Mouse (Mus musculus) 3T3-L1 (cell line): ENCODE data around the gene Gucy1a1.
"Not testable (repeated sequence)": the region's sequence is repeated elsewhere in the genome, so short reads cannot be mapped to it uniquely, and the experiment has no call there.

ENCODE experiments used
- DNase-seq: peaks from one replicate; pipeline ENCODE4 v3.0.0-alpha.2; 2015; ENCODE audit warnings: low read depth, low spot score

The Gucy1a1 gene

DNA sequence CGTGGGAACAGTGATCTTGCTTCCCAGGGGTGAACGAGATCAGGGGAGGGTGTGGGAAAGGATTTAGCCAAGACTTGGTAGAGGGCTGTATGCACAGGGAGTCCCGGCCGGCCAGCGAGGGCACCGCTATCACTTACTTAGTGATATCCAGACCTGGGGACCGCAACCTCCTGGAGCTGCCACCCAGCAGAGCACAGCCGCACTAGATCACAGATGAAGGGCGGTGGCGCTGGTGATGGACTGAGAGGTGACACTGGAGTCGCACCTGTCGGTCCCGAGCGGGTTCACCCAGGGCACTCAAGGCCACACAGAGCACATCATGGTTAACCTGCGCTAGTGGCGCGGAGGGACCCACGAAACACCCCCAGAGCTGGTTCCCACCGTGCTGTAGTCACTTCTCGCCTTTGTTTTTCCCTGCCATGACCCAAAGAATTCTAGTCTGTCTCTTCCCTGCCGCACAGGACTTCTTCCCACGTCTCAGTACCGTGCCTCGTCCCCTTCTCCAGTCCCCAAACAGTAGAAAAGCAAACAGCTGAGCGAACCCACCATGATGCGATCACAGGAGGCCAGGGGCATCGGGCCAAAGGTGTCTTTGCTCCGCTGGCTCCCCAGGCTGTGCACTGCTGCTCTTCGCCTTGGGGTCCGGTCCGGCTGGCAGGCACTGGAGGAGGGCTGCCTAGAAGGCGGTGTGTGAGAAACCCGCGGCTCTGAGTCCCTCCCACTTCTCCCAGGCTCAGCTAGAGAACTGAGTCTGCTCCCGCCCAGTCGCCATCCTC lies at the start of gene Gucy1a1:
TSS of gene Gucy1a1 (minus strand) at position 664 of the 776 bp plus-strand sequence.
- no peak for DNase-seq

DNA sequence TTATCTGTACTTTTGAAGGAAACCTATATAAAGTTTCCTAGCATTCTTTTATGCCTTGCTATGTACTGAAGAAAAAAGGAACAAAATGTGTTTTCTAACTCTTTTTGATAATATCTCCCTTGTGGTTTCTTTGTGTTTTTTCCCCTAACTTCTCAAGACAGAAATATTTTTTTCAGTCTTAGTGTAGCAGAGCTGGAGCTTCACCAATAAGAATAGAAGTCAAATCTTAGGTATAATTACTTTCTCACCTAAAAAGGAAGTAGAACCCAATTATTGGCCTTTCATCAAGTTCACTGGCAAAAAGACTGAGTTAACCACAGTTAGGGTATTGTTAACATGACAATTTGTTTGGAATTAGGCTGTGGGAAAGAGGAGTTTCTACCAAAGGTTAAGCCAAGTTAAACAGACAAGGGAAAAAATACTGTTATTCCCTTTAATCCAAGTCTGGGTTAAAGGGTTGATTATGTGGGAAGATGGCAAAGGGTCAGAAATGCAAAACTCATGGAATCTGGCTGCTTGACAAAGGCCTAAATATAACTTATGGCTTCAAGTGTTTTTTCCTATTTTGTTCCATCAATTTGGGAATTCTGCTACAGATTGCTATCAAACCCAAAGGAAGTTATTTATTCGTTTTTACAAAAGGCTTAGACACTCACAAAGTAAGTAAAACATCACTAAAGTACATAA lies 46.1 kb upstream of the Gucy1a1 start:
- no peak for DNase-seq

- DNase-seq, result no peak
Observed at GRCm38 (mm10) chr3:82185626-82186025, 40.0 kb upstream of the Gucy1a1 start.

DNA sequence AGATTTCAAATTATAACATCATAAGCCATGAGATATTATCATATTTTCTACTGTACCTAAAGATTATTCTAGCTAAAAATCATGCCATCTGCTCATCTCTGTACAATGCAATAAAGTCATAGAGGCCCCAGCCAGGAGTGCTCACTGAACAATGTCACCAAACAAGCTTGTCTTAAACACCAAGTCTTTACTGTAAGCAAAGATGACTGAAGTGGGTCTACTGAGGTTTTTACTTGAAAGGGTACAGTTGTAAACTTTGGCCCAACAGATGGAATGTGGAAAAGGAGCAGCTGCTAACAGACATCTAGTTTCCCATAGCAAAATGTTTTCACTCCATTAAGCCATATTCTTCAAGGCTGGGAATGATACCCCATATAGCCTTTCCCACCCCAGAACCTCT lies 35.9 kb upstream of the Gucy1a1 start:
- no peak for DNase-seq

- DNase-seq, result no peak
Observed at GRCm38 (mm10) chr3:82180253-82180652, 34.7 kb upstream of the Gucy1a1 start.

- no peak for DNase-seq
Observed at GRCm38 (mm10) chr3:82175501-82175900, 29.9 kb upstream of the Gucy1a1 start.

GRCm38 (mm10) chr3:82167064-82167463 lies 21.5 kb upstream of the Gucy1a1 start:
- DNase-seq, result no peak

DNA sequence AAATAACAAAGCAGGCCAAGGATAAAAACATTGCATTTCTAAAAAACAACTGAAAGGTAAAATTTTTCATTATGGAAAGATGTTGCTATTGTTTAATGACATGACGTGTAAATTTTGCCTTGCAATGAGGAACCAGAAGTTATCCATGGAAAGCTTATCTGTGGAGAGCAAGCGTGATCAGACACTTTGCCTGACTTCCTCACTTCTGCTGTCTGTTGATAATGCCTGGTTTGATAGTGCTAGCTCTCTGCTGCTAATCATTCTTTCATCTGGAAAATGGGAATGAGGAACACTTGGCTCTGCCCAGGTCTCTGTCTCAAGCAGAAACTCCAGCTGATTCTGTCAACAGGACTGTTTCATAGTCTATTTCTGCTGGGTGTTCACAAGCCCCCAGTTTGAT lies 20.3 kb upstream of the Gucy1a1 start:
- no peak for DNase-seq

GRCm38 (mm10) chr3:82162992-82163391 lies 17.4 kb upstream of the Gucy1a1 start:
- DNase-seq, result not testable (repeated sequence)

- DNase-seq, result no peak
Observed at GRCm38 (mm10) chr3:82145978-82146377, 389 bp upstream of the Gucy1a1 start.

DNA sequence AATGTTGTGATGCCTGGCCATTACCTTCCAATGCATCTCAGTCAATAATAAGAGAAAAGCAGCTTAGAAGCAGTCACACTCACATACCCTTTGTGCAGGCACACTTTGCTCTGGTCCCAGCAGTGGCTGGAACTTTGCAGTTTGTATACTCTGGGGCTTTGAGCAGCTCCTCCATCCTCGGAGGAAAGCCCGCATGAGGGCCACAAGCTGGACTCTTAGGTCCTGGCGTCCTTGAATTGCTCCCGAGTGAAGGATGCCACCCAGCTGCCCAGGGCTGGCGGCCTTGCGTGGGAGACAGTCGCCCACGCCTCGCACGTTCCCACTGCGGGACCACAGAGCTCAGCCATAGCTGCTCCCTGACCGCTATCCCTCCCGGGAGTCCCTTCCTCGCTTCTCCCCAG lies 864 bp downstream of the Gucy1a1 start:
- no peak for DNase-seq

DNA sequence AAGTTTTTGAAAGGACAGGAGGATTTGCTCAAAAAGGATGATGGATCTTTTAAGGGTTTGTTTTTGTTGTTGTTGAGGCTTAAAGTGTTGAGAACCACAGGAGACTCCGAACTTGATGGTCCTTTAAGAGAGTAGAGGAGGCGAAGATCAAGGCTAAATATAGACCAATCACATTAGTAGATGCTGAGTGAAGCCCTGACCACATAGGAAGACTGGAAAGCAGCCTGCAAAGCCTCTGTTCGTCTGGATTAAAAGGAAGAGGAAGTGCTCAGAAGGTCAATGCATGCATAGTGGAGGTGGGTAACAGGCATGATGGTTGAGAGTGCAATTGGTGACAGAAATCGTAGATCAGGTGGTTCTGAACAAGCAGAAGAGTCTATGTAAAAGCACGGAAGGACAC lies 4.8 kb downstream of the Gucy1a1 start:
- DNase-seq, result no peak

DNA sequence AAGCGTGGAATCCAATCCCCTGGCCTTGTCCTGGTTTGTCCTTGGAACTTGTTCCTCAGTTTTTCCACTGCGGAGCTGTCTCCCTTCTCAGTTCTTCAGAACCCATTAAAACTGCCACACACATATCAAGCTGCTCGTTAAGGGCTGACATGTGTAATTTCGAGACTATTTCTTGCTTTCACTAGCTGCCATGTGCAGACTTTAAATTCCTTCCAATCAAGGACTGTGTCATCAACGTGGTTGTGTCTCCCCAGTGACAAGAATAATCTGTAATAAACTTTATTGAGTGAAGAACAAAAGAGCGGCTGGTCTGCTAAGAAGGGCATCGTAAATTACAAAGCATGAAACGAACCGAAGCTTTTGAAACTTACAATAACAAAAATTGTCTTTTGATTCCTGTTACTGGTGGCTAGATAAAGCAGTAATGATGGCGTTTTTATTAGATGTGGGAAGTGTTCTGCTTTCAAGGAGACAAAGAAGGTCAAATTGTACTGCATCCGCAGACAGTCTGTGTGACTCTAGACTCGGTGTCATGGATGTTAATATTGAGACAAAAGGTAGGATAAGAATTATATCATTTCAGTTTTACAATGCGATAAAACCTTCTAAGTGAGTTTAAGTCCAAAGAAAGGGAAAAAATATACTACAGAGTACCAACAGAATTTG lies 7.5 kb downstream of the Gucy1a1 start:
- no peak for DNase-seq

DNA sequence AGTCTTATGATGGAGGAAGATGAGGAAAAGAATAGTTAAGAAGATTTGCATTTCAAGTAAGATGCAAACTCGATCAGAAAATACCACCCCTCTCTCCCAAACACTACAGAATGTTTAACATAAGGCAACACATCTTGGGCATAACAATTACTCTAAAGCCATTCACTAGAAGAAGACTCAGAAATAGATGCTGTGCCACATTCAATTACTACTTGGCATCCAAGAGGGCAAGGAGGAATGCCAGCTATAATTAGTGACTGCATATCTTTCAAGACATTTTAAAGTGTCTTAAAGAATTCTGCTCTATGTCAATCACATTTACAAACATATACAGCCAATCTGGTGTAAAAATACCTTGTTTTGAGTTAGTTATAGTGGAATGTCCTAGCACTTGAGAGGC lies 10.1 kb downstream of the Gucy1a1 start:
- no peak for DNase-seq

DNA sequence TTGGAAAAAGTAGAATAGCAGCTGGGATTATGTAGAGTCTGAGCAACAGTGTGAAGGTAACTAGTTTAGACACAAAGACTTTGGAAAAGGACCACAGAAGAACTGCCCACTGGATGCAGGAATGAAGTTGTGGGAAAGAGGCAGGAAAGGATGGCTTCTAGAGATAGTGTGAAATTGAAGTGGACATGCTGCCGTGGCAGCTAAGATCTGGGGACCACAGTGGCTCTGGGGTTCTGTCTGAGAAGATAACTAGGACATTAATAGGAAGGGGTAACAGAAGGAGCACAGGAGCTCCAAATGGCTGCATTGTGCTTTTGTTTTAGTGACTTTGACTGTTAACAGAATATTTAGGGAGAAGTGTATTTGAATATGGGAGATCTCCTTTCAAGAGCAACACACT lies 16.3 kb downstream of the Gucy1a1 start:
- no peak for DNase-seq

- no peak for DNase-seq
Observed at GRCm38 (mm10) chr3:82124567-82124966, 21.0 kb downstream of the Gucy1a1 start.

GRCm38 (mm10) chr3:82118916-82119315 lies 26.7 kb downstream of the Gucy1a1 start:
- DNase-seq, result no peak

DNA sequence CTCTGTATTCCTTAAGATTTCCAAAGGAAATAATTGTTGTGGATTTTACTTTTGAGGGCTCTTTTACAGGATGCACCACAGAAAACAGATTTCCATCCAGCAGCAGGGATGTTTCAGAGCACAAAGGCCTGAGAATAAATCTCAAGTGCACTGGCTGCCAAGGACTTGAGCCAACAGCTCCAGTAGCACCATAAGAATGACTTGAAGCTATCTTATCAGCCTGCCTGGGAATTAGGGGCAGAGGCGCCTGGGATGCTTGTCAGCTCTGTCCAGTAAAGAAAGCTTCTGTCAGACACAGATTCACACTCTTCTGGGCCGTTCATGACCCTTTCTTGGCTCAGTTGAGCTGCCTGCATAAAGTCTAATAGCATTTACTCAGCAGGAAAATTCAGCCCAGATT lies 33.1 kb downstream of the Gucy1a1 start:
- no peak for DNase-seq

GRCm38 (mm10) chr3:82111986-82112385 lies 33.6 kb downstream of the Gucy1a1 start:
- DNase-seq, result no peak

DNA sequence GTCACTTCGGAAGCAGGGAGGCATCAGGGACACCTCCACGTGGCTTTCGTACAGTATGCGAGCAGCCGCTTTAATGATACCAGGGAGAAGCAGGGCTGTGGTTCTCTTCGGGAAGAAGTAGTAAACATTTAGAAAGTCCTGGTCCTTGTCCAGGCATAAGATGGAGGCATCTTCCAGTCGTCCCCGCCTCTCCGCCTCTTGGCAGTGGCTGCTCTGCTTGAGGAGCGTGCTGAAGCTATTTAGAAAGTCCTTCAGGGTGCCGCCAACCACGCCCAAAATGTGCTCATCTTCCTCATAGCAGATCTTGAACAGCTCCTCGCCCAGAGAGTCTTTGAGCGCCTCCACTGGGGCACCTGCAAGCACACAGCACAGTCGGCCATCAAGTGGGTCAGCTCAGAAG lies 36.6 kb downstream of the Gucy1a1 start:
- no peak for DNase-seq

- DNase-seq, result no peak
Observed at GRCm38 (mm10) chr3:82104229-82104628, 41.4 kb downstream of the Gucy1a1 start.

GRCm38 (mm10) chr3:82099127-82099526 lies 46.5 kb downstream of the Gucy1a1 start:
- no peak for DNase-seq

DNA sequence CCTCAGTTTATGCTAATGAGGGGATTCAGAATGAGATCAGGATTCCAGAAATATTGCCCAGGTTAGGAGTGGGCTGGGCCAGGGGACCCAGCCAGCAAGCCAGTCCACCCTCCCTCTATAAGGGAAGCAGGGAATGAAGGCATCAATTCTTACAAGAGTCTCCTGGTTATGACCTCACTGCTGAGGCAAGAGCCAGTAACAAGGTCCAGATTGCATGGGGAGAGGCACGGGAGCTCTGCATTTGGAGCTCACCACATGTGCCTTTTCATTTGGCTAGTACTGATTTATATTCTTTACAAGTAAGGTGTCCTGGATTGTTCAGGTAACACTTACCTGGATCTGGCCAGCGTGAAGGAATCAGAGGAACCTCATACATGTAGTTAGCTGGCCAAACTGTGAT lies 48.8 kb downstream of the Gucy1a1 start:
- no peak for DNase-seq
